Mouse (Mus musculus) heart, postnatal 0 days (tissue): ENCODE results near the gene Pip5kl1. TPM values are rescaled to one million over a fixed set of nuclear protein-coding genes. Genes with fewer than 3 reads are reported as not detected.
A peak's percentile ranks its signal among the peaks of the same experiment; 100 is the strongest.

Experiments used
- ATAC-seq: fragments of 200-750 bp; cut with Nextera tagmentation; 2 replicates; pipeline ENCODE4 v1.8.0; 2017; ENCODE audit warnings: low read depth, moderate number of reproducible peaks, moderate library complexity; ENCODE audit not compliant: insufficient read depth
- DNase-seq: peaks from one replicate; pipeline ENCODE4 v3.0.0-alpha.2; 2016; ENCODE audit warnings: low spot score
- H3K27ac ChIP-seq: fragments of 300-500 bp; sonication (generic); 2 replicates; pipeline ENCODE4 v1.5.1; 2014; ENCODE audit warnings: low read depth, mild to moderate bottlenecking
- H3K27me3 ChIP-seq: fragments of 300-500 bp; sonication (generic); 2 replicates; pipeline ENCODE4 v1.6.1; 2014; ENCODE audit warnings: low read length, mixed read lengths; ENCODE audit not compliant: control insufficient read depth, insufficient read depth
- H3K36me3 ChIP-seq: fragments of 300-500 bp; sonication (generic); replicated peaks from 2 replicates; pipeline ENCODE4 v1.6.1; 2014; ENCODE audit warnings: low read length, mixed read lengths; ENCODE audit not compliant: control insufficient read depth, insufficient read depth
- H3K4me1 ChIP-seq: fragments of 300-500 bp; sonication (generic); 2 replicates; pipeline ENCODE4 v1.6.1; 2014; ENCODE audit warnings: antibody characterized with exemption; ENCODE audit not compliant: control insufficient read depth, insufficient read depth
- H3K4me2 ChIP-seq: fragments of 300-500 bp; sonication (generic); 2 replicates; pipeline ENCODE4 v1.6.1; 2014; ENCODE audit warnings: low read depth, mild to moderate bottlenecking, low read length, moderate library complexity
- H3K4me3 ChIP-seq: fragments of 300-500 bp; sonication (generic); 2 replicates; pipeline ENCODE4 v1.5.1; 2014; ENCODE audit warnings: low read depth, low read length
- H3K9ac ChIP-seq: fragments of 300-500 bp; sonication (generic); replicated peaks from 2 replicates; pipeline ENCODE4 v1.6.1; 2014; ENCODE audit warnings: low read depth, low read length, mixed read lengths
- H3K9me3 ChIP-seq: fragments of 300-500 bp; sonication (generic); replicated peaks from 2 replicates; pipeline ENCODE4 v1.6.1; 2016; ENCODE audit warnings: low read length; ENCODE audit not compliant: control insufficient read depth
- CTCF ChIP-seq: IDR thresholded peaks from 2 replicates; pipeline ENCODE4 v1.5.1; 2016; ENCODE audit warnings: antibody characterized with exemption, control low read depth, low read depth
- EP300 ChIP-seq: IDR thresholded peaks from 2 replicates; pipeline ENCODE4 v1.6.1; 2016; ENCODE audit warnings: antibody characterized with exemption, low read depth
- WGBS: fragments of 180-500 bp; shearing (Covaris S2); extraction: QIAGEN DNeasy Blood & Tissue Kit; methylation state at CpG from one replicate; pipeline ENCODE4 v1.1.7; 2014; 5-methylcytosine and 5-hydroxymethylcytosine counted together
- polyA plus RNA-seq: library from polyadenylated mRNA; unstranded; fragments of >200 nt; fragmentation: Nextera tagmentation; extraction: Ambion mirVana; gene quantifications from 2 replicates; pipeline ENCODE4 v1.2.1, GENCODE M21; 2015
- total RNA-seq: library from RNA; depleted of rRNA; stranded (reverse); fragments of >200 nt; gene quantifications from 2 replicates; pipeline ENCODE4 v1.2.3, GENCODE M21; 2014; ENCODE audit warnings: low replicate concordance; rRNA removed

Gene Pip5kl1
- total RNA-seq (not detected in 2 replicates), polyA plus RNA-seq (0.18 TPM in 1 of 2 replicates, not detected in the other)

- Histone ChIP-seq H3K27ac (no peak within 1 kb of the TSS), H3K4me1 (peaks cover 18% of the 10 kb centered on the region; the same call in 1 of the 2 replicates), H3K27me3 (peaks cover 11% of the 10 kb centered on the region), H3K36me3 (peaks cover 15% of the 10 kb centered on the region; the same call in 1 of the 2 replicates), H3K9me3 (no peaks in the 10 kb centered on the region), H3K4me2 (peak within 1 kb of the TSS; percentile 52), H3K4me3 (peak within 1 kb of the TSS; percentile 19; the same call in 1 of the 2 replicates), H3K9ac (no peak within 1 kb of the TSS)
- DNase-seq (no peak), ATAC-seq (no peak)
- WGBS = 68% methylated on average over 6 of the region's 6 CpGs
- no peak for TF ChIP-seq CTCF
- no peak for TF ChIP-seq EP300
These were observed at the start of gene Pip5kl1 for GRCm38 (mm10) chr2:32574497-32574896. TSS of gene Pip5kl1 (plus strand) at chr2:32574797.

DNA sequence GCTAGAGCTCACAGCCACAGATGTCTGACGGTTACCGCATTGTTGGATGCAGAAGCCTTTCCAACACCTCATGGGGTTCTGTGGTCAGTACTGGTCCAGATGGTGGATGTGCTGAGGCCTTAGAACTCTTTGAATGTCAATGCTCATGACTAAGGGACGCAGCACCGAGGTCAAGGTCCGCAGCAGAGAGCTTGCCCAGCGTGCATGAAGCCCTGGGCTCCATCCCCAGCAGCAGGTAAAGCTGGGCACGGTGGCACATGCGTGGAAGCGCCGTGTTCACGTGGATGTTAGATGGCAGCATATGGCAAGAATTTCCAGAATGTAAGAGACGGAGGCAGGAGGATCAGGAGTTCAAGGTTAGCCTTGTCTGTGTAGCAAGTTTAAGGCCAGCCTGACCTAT is 48.8 kb upstream of the Pip5kl1 start:
- DNase-seq (no peak), ATAC-seq (no peak)
- H3K27me3 ChIP-seq = no peaks in the 10 kb centered on the region
- H3K4me3 ChIP-seq = no peak overlapping the region
- no peak overlapping the region for H3K27ac ChIP-seq
- H3K9me3 ChIP-seq = no peaks in the 10 kb centered on the region
- H3K9ac ChIP-seq = no peak overlapping the region
- TF ChIP-seq EP300 (no peak), CTCF (no peak)
- H3K36me3 ChIP-seq = no peaks in the 10 kb centered on the region
- no peaks in the 10 kb centered on the region for H3K4me1 ChIP-seq
- H3K4me2 ChIP-seq = no peak overlapping the region
- WGBS = 86% methylated on average over 12 of the region's 12 CpGs

DNA sequence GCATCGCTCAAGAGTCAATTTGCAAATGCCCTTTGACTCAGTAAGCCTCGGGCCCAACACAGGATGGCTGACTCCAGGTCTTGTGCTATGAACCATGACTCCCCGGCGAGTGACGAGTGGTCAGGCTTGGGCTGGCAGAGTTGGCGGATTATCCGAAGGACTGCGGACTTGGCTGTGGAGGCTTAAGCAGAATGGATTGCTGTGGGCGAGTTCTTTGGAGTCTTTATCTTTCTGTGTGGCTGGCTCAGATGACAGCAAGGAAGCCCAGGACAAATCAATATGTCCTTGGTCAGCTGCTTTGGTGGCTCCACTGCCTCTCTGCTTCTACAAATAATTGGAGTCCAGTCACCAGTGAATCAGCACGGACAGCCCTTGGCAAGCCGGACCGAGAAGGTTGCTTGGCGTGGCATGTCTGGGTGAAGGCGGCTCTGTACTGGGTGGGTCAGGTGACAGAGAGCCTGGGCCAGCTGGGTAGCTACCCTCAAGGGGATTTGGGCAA is 47.1 kb upstream of the Pip5kl1 start:
- TF ChIP-seq EP300 (no peak), CTCF (no peak)
- WGBS = 83% methylated on average over 14 of the region's 14 CpGs
- Histone ChIP-seq H3K9ac (no peak overlapping the region), H3K4me3 (no peak overlapping the region), H3K36me3 (no peaks in the 10 kb centered on the region), H3K27me3 (no peaks in the 10 kb centered on the region), H3K4me1 (no peaks in the 10 kb centered on the region), H3K27ac (no peak overlapping the region), H3K4me2 (no peak overlapping the region), H3K9me3 (no peaks in the 10 kb centered on the region)
- no peak for ATAC-seq
- no peak for DNase-seq

DNA sequence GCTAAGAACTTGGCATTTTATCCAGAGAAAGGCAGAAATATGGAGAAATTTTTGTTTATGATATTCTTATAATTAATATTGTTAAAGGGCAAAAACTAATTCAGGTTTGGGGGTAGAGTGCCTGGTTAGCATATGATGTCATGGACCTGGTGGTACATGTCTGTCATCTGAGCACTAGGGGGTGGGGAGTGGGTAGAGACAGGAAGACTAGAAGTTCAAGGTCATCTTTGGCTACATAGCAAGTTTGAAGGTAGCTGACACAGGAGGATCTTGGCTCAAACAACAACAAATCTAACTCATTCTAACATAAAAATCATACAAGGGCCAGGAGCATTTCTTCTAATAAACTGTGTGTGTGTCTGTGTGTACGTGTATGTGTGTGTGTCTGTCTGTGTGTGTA is 46.3 kb upstream of the Pip5kl1 start:
- H3K9ac ChIP-seq = no peak overlapping the region
- no peaks in the 10 kb centered on the region for H3K27me3 ChIP-seq
- no peak overlapping the region for H3K4me3 ChIP-seq
- no peak for TF ChIP-seq CTCF
- TF ChIP-seq EP300 = no peak
- H3K9me3 ChIP-seq = no peaks in the 10 kb centered on the region
- DNase-seq (no peak), ATAC-seq (no peak)
- no peaks in the 10 kb centered on the region for H3K4me1 ChIP-seq
- H3K27ac ChIP-seq = no peak overlapping the region
- WGBS = 91% methylated on average over 1 of the region's 1 CpGs
- H3K4me2 ChIP-seq = no peak overlapping the region
- no peaks in the 10 kb centered on the region for H3K36me3 ChIP-seq

DNA sequence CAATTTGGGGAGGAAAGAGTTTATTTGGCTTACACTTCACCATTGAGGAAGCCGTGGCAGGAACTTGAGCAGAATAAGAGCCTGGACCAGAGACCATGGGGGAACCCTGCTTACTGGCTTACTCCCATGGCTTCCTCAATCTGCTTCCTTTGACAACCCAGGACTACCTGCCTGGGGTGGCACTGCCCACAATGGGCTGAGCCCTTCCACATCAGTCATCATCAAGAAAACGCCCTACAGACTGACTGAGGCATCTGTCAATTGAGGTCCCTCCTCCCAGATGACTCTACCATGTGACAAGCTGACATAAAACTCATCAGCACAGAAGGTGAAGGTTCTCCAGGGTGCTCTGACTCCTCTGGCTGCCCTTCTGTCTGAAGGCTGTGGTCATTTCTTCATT is 44.1 kb upstream of the Pip5kl1 start:
- no peak for DNase-seq
- TF ChIP-seq CTCF (no peak), EP300 (no peak)
- H3K4me1 ChIP-seq = 0 out of 2 replicates have a peak, but pooled peaks cover 7% of the 10 kb centered on the region
- H3K4me2 ChIP-seq = no peak overlapping the region
- no peaks in the 10 kb centered on the region for H3K27me3 ChIP-seq
- H3K36me3 ChIP-seq = no peaks in the 10 kb centered on the region
- no peak for ATAC-seq
- H3K9ac ChIP-seq = no peak overlapping the region
- H3K27ac ChIP-seq = no peak overlapping the region
- WGBS = 66% methylated on average over 2 of the region's 2 CpGs
- no peaks in the 10 kb centered on the region for H3K9me3 ChIP-seq
- H3K4me3 ChIP-seq = no peak overlapping the region

DNA sequence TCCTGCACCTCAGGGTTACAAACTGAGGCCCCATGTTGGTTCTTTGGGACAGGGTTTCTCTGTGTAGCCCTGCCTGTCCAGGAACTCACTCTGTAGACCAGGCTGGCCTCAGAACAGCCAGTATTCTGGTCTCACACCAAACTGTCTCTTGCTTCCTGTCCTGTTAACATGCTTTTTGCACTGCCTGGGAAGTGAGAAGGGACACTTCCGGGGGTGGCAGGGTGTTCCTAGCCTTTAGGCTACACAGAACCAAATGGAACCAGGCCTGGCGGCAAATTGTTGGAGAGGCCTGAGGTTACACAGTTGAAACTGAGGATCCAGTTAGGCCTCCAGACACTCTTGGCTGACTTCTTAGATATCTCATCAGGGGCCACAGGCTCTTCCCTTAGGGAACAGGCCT is 41.4 kb upstream of the Pip5kl1 start:
- ATAC-seq = no peak
- no peaks in the 10 kb centered on the region for H3K36me3 ChIP-seq
- H3K4me3 ChIP-seq = no peak overlapping the region
- H3K9me3 ChIP-seq = no peaks in the 10 kb centered on the region
- no peak for DNase-seq
- H3K27me3 ChIP-seq = no peaks in the 10 kb centered on the region
- no peak overlapping the region for H3K9ac ChIP-seq
- 84% methylated on average over 2 of the region's 2 CpGs for WGBS
- H3K4me2 ChIP-seq = no peak overlapping the region
- H3K27ac ChIP-seq = no peak overlapping the region
- H3K4me1 ChIP-seq = peaks cover 20% of the 10 kb centered on the region; the same call in 1 of the 2 replicates
- TF ChIP-seq EP300 (no peak), CTCF (no peak)
